Mouse (Mus musculus) E14TG2a.4 (cell line): ENCODE data around the gene Sycp2.

Experiments
- CTCF ChIP-seq: conservative IDR thresholded peaks from 2 replicates; pipeline ENCODE4 v1.5.1; 2014; ENCODE audit warnings: low read length
- NANOG ChIP-seq: IDR thresholded peaks from 2 replicates; pipeline ENCODE4 v1.6.1; 2014; ENCODE audit warnings: borderline replicate concordance, low read length, mixed read lengths
- POU5F1 ChIP-seq: IDR thresholded peaks from 2 replicates; pipeline ENCODE4 v1.6.1; 2014; ENCODE audit warnings: low read length, borderline replicate concordance

DNA sequence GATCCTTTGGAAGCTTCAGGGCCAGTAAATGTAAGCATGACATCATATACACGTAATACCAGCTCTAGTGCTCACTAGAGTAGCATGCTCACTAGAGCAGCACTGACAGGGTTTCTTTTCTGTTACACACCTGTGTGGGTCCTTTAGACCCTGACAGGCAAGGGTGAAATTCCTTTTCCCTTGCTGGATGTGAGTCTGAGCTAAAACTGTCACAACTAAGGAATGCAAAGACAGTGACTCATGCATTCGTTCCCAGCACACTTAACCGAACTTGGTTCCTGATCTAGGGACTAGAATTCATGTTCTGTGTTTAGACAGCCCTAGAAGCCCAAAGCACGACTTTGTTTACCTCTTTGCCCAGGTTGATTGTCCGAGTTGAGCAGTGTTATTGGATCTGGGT is 15.7 kb upstream of the Sycp2 start:
- TF ChIP-seq CTCF (no peak), POU5F1 (no peak), NANOG (no peak)
